Mouse (Mus musculus) hindbrain, embryonic 14.5 days (tissue): ENCODE measurements at regions not wholly inside any gene's neighbourhood (a gene's known extent, or its start where the extent isn't known, plus 50 kb on each side); places are given as distances from the start of the nearest gene placed in this dataset.
A peak's percentile ranks its signal among the peaks of the same experiment; 100 is the strongest.

Experiments
- ATAC-seq: fragments of 200-750 bp; cut with Nextera tagmentation; 2 replicates; pipeline ENCODE4 v1.8.0; 2017; ENCODE audit warnings: moderate number of reproducible peaks, mild to moderate bottlenecking, moderate TSS enrichment, moderate library complexity; ENCODE audit not compliant: low FRiP score
- DNase-seq: peaks from one replicate; pipeline ENCODE4 v3.0.0-alpha.2; 2015; ENCODE audit warnings: low spot score
- H3K27ac ChIP-seq: fragments of 300-500 bp; sonication (generic); 2 replicates; pipeline ENCODE4 v1.5.1; 2014; ENCODE audit warnings: mild to moderate bottlenecking, moderate library complexity
- H3K27me3 ChIP-seq: fragments of 300-500 bp; sonication (generic); 2 replicates; pipeline ENCODE4 v1.6.1; 2014; ENCODE audit warnings: mild to moderate bottlenecking, low read length, mixed read lengths; ENCODE audit not compliant: control insufficient read depth, insufficient read depth
- H3K36me3 ChIP-seq: fragments of 300-500 bp; sonication (generic); replicated peaks from 2 replicates; pipeline ENCODE4 v1.6.1; 2014; ENCODE audit not compliant: control insufficient read depth, insufficient read depth
- H3K4me1 ChIP-seq: fragments of 300-500 bp; sonication (generic); replicated peaks from 2 replicates; pipeline ENCODE4 v1.6.1; 2014; ENCODE audit warnings: antibody characterized with exemption, low read length, mixed read lengths; ENCODE audit not compliant: control insufficient read depth, insufficient read depth
- H3K4me2 ChIP-seq: fragments of 300-500 bp; sonication (generic); replicated peaks from 2 replicates; pipeline ENCODE4 v1.6.1; 2014; ENCODE audit warnings: mild to moderate bottlenecking, moderate library complexity
- H3K4me3 ChIP-seq: fragments of 300-500 bp; sonication (generic); replicated peaks from 2 replicates; pipeline ENCODE4 v1.5.1; 2014; ENCODE audit warnings: mild to moderate bottlenecking, low read length
- H3K9ac ChIP-seq: fragments of 300-500 bp; sonication (generic); 2 replicates; pipeline ENCODE4 v1.6.1; 2014
- H3K9me3 ChIP-seq: fragments of 300-500 bp; sonication (generic); 2 replicates; pipeline ENCODE4 v1.6.1; 2016; ENCODE audit warnings: low read length; ENCODE audit not compliant: control insufficient read depth
- WGBS: fragments of 180-500 bp; shearing (Covaris S2); extraction: QIAGEN DNeasy Blood & Tissue Kit; methylation state at CpG from one replicate; pipeline ENCODE4 v1.1.7; 2014; 5-methylcytosine and 5-hydroxymethylcytosine counted together

DNA sequence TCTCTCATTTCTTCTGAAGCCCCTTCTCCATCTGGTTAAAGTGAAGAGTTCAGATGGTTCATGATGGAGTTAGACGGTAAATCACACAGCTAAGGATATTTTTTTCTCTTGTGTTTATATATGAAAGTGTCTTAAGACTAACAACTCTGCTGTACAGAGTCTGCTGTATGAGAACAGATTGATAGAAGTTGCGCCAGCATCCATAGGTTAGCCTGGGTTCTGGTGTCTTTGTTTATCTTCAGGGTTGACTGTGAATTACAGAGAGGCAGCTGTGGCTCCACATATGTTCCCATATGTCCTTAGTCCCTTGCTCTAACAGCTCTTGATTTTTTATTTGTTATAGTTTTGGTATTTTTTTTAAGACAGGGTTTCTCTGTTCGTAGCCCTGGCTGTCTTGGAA is 334.9 kb upstream of the Api5 start:
- no peak overlapping the region for H3K4me2 ChIP-seq
- H3K4me3 ChIP-seq: no peak overlapping the region
- ATAC-seq (no peak), DNase-seq (no peak)
- H3K27ac ChIP-seq: peak overlapping the region; percentile 16; the same call in 1 of the 2 replicates
- H3K4me1 ChIP-seq: peaks cover 5% of the 10 kb centered on the region; the same call in 1 of the 2 replicates
- no peaks in the 10 kb centered on the region for H3K9me3 ChIP-seq
- no peaks in the 10 kb centered on the region for H3K27me3 ChIP-seq
- no peaks in the 10 kb centered on the region for H3K36me3 ChIP-seq
- H3K9ac ChIP-seq: no peak overlapping the region
- WGBS: 82% methylated on average over 3 of the region's 3 CpGs

DNA sequence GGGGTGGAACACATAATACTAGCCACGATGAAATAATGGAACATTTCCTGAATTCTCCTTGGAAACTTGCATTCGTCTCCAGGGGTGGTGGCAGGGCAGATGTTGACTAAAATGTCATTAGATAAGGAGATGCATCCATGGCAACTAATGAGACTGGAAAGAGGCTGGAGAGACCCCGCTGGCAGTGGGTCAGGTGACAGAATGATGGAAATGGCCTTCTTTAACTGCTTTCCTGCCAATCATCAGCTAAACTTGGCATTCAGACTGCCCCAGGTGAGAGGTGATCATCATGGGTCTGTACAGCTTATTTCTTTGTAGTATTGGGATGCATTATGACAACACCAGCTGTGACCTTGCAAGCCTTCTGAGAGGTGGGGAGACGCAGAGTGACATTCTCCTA is 334.3 kb upstream of the Api5 start:
- H3K9ac ChIP-seq: no peak overlapping the region
- 16% methylated on average over 4 of the region's 4 CpGs for WGBS
- DNase-seq: peak; percentile 32
- no peaks in the 10 kb centered on the region for H3K27me3 ChIP-seq
- H3K4me2 ChIP-seq: no peak overlapping the region
- ATAC-seq: peak; percentile 65; the same call in 1 of the 2 replicates
- H3K4me3 ChIP-seq: no peak overlapping the region
- H3K27ac ChIP-seq: peak overlapping the region; percentile 16; the same call in 1 of the 2 replicates
- no peaks in the 10 kb centered on the region for H3K9me3 ChIP-seq
- no peaks in the 10 kb centered on the region for H3K36me3 ChIP-seq
- H3K4me1 ChIP-seq: peaks cover 5% of the 10 kb centered on the region; the same call in 1 of the 2 replicates

DNA sequence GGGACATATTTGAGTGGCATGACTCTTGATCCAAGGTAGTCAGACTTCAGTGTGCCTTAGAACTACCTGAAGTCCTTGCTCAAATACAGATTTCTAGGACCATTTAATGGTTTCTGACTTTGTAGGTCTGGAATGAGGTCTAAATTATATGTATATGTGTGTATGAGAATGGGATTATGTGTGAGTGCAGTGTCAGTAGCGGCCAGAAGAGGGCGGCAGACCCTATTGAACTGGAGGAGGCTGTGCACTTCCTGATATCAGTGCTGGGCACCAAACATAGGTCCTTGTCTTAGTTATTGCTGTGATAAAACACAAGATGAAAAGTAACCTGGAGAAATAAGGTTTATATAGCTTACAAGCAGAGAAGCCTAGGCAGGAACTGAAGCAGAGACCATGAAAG is 328.6 kb upstream of the Api5 start:
- Histone ChIP-seq H3K9me3 (0 out of 2 replicates have a peak, but pooled peaks cover 5% of the 10 kb centered on the region), H3K4me1 (peaks cover 4% of the 10 kb centered on the region; the same call in 1 of the 2 replicates), H3K4me3 (no peak overlapping the region), H3K36me3 (no peaks in the 10 kb centered on the region), H3K27ac (no peak overlapping the region), H3K9ac (no peak overlapping the region), H3K4me2 (no peak overlapping the region), H3K27me3 (no peaks in the 10 kb centered on the region)
- DNase-seq: no peak
- ATAC-seq: no peak
- WGBS: 87% methylated on average over 2 of the region's 2 CpGs

DNA sequence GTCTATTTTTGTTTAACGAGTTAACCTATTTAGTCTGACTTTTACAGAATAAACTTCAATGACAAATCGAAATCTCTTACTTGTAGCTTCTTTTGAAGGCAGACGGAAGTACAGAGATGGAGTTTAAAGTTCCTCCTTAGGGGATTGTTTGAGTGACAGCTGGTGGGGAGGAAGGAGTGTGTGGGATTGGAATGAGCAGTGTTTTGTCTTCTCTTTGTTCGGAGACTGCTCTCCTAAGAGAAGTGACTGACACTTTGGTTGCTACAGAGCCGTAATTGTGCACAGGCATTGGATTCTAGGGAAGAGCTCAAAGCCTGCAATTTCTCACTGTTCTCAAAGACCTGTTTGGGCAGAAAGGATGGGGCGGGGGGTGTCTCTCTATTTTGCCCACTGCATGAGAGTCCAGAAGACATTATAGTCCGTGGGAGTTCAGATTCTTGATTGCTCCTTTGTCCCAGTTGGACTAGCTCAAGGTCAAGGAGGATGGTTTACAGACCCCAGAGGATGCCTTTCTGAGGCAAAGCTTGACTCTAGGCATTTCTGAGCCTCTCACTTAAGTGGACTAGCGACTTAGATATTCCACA is 327.0 kb upstream of the Api5 start:
- 12% methylated on average over 8 of the region's 8 CpGs for WGBS
- Histone ChIP-seq H3K9ac (no peak overlapping the region), H3K27me3 (no peaks in the 10 kb centered on the region), H3K4me2 (no peak overlapping the region), H3K4me1 (peaks cover 4% of the 10 kb centered on the region; the same call in 1 of the 2 replicates), H3K4me3 (no peak overlapping the region), H3K9me3 (0 out of 2 replicates have a peak, but pooled peaks cover 5% of the 10 kb centered on the region), H3K27ac (no peak overlapping the region), H3K36me3 (no peaks in the 10 kb centered on the region)
- peak; percentile 59 for DNase-seq
- peak; percentile 81 for ATAC-seq

DNA sequence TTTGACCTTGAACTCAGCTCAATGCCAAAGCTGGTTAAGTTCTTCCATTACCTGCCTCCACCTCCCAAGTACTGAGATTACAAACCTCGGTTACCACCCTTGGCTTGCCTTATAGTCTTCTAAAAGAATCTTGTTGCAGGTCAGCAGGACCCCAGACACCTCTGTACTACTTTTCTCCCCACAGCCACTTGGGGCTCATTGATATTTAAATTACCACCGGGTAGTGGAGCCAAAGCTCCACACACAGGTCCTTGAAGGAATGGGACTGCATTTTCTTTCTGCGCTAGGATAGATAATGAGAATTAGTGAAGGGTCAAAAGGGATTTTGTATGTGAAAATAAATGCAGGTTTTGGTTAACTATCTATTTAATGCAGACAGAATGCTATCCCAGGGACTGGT is 326.5 kb upstream of the Api5 start:
- Histone ChIP-seq H3K27ac (no peak overlapping the region), H3K9me3 (0 out of 2 replicates have a peak, but pooled peaks cover 5% of the 10 kb centered on the region), H3K4me1 (peaks cover 4% of the 10 kb centered on the region; the same call in 1 of the 2 replicates), H3K36me3 (no peaks in the 10 kb centered on the region), H3K4me3 (no peak overlapping the region), H3K4me2 (no peak overlapping the region), H3K27me3 (no peaks in the 10 kb centered on the region), H3K9ac (no peak overlapping the region)
- ATAC-seq: peak; percentile 37; the same call in 1 of the 2 replicates
- 3% methylated on average over 3 of the region's 3 CpGs for WGBS
- DNase-seq: no peak

DNA sequence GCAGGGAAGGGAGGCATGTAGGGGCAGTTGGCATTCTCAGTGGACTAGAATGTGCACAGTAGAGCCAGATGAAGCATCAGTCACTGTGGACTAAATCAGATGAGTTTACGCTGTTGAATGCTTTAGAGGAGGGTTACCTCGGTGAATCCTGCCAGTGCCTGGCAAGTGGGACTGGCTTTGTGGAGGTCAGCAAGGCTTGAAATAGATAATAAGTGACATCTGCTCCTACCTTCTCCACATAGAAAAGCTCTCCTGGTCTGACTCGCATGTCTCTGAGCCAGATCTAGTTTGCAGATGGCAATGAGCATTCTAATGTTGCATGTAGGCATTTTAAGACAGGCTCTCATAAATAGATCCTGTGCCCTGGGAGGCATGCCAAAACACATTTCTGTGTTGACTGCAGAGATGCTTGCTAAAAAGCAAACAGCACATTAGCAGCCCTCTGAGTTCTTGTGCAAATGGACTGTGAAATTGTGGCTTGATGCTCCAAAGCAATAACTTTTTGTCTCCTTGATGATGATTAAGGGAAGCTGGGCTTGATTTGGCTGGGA is 310.3 kb upstream of the Api5 start:
- no peak for DNase-seq
- Histone ChIP-seq H3K9me3 (no peaks in the 10 kb centered on the region), H3K36me3 (no peaks in the 10 kb centered on the region), H3K9ac (no peak overlapping the region), H3K27ac (no peak overlapping the region), H3K27me3 (no peaks in the 10 kb centered on the region), H3K4me1 (no peaks in the 10 kb centered on the region), H3K4me3 (no peak overlapping the region), H3K4me2 (no peak overlapping the region)
- 82% methylated on average over 3 of the region's 3 CpGs for WGBS
- ATAC-seq: no peak

DNA sequence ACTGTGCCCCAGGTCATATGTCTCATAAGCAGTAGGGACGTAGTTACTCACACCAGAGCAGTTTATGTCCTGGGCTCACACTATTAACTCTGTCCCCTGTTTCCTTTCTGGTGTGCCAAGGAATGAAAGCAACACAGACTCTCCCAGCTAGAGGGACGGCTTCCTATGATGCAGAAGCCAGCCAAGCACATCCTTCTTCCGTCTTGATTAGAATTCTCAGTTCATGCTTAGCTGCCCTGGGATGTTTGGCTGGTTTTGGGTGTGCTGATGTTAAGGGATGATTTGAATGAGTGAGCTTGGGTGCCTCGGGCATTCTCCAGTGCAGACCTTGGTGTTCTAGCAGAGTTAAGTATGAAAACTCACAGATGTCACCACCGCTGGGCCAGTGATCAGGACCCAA is 291.9 kb upstream of the Api5 start:
- Histone ChIP-seq H3K36me3 (no peaks in the 10 kb centered on the region), H3K9ac (no peak overlapping the region), H3K27ac (no peak overlapping the region), H3K4me2 (no peak overlapping the region), H3K27me3 (no peaks in the 10 kb centered on the region), H3K4me1 (no peaks in the 10 kb centered on the region), H3K4me3 (no peak overlapping the region), H3K9me3 (no peaks in the 10 kb centered on the region)
- DNase-seq: no peak
- WGBS: 73% methylated on average over 5 of the region's 5 CpGs
- no peak for ATAC-seq

DNA sequence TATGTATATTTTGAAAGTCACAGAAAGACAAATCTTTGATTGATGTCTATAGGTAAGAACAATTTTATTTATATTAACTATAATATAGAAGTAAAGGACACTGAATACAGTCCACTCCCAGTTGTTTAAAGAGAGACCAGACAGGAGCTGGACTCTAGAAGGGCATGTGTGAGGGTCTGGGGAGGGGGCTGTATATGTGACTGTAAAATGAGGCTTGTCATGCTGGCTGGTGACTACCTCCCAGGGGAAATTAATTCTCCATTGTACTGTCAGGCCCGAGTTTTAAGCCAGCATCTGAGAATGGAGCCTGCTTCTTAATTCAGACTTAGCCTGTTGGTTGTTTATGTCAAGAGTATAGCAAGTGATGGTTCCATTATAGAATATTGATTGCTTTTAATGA is 261.4 kb upstream of the Api5 start:
- WGBS: 13% methylated on average over 1 of the region's 1 CpGs
- ATAC-seq (no peak), DNase-seq (no peak)
- Histone ChIP-seq H3K36me3 (no peaks in the 10 kb centered on the region), H3K4me3 (no peak overlapping the region), H3K27ac (no peak overlapping the region), H3K9me3 (no peaks in the 10 kb centered on the region), H3K9ac (no peak overlapping the region), H3K27me3 (no peaks in the 10 kb centered on the region), H3K4me2 (no peak overlapping the region), H3K4me1 (no peaks in the 10 kb centered on the region)

DNA sequence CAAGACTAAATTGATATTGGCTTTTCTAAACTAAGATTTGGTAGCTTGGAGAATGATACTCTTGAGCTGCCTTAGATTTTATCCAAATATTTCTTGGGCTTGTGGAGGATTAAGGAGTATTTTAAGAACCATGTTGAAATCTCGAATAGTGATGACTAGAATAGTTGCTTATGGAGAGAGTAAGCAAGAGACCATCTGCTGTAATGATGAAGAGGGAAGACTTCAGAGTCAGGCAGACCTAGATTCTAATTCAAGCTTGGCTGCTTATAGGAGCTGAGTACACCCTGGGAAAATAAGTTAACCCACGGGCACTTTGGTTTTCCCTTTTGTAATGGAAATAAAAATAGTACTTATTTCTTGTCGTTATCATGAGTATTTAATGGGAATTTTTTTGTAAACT is 257.3 kb upstream of the Api5 start:
- Histone ChIP-seq H3K36me3 (no peaks in the 10 kb centered on the region), H3K9me3 (no peaks in the 10 kb centered on the region), H3K4me2 (no peak overlapping the region), H3K4me3 (no peak overlapping the region), H3K9ac (no peak overlapping the region), H3K27me3 (no peaks in the 10 kb centered on the region), H3K4me1 (no peaks in the 10 kb centered on the region), H3K27ac (no peak overlapping the region)
- DNase-seq (no peak), ATAC-seq (no peak)
- 79% methylated on average over 3 of the region's 3 CpGs for WGBS
